Mouse (Mus musculus) layer of hippocampus, adult 2 months (tissue): ENCODE measurements around the gene Il10rb. TPM values are rescaled to one million over a fixed set of nuclear protein-coding genes. Genes with fewer than 3 reads are reported as not detected.
A peak's percentile ranks its signal among the peaks of the same experiment; 100 is the strongest.

ENCODE experiments used
- DNase-seq, 2 experiments: peaks; one replicate each; pipeline ENCODE4 v3.0.0; 2022; ENCODE audit warnings: low spot score in 2 of 2
- H3K27ac ChIP-seq: fragments of 200-600 bp; 2 replicates; pipeline ENCODE4 v1.8.1; 2022
- H3K4me3 ChIP-seq: fragments of 200-600 bp; 2 replicates; pipeline ENCODE4 v1.8.1; 2022; ENCODE audit warnings: mild to moderate bottlenecking
- CTCF ChIP-seq: fragments of 200-600 bp; conservative IDR thresholded peaks from 2 replicates; pipeline ENCODE4 v1.8.1; 2022; ENCODE audit warnings: antibody characterized with exemption, mild to moderate bottlenecking, moderate library complexity
- long read RNA-seq, 2 experiments: library from polyadenylated mRNA; stranded (forward); transcript quantifications; one replicate each; pipeline ENCODE4 v2.0.0; 2021; ENCODE audit warnings: borderline mapping rate in 2 of 2
- total RNA-seq, 2 experiments: library from RNA; stranded (reverse); gene quantifications; 2 replicates each; pipeline ENCODE4 v1.2.3; 2021

Il10rb gene
- 1 to 10 TPM; 8.6 to 9.0 TPM for total RNA-seq
- long read RNA-seq, experiment 1, transcript Il10rb-201 (7 exons, 1,850 nt), result major isoform, 8 of 11 reads
- long read RNA-seq, experiment 1, partial matches to known transcripts, result 1 of 11 reads
- long read RNA-seq, experiment 1, other reads (novel, unspliced or antisense), result 2 of 11 reads
- long read RNA-seq, experiment 2, transcript Il10rb-201 (7 exons, 1,850 nt), result major isoform, 21 of 23 reads
- long read RNA-seq, experiment 2, partial matches to known transcripts, result 0 of 23 reads
- long read RNA-seq, experiment 2, other reads (novel, unspliced or antisense), result 2 of 23 reads

DNA sequence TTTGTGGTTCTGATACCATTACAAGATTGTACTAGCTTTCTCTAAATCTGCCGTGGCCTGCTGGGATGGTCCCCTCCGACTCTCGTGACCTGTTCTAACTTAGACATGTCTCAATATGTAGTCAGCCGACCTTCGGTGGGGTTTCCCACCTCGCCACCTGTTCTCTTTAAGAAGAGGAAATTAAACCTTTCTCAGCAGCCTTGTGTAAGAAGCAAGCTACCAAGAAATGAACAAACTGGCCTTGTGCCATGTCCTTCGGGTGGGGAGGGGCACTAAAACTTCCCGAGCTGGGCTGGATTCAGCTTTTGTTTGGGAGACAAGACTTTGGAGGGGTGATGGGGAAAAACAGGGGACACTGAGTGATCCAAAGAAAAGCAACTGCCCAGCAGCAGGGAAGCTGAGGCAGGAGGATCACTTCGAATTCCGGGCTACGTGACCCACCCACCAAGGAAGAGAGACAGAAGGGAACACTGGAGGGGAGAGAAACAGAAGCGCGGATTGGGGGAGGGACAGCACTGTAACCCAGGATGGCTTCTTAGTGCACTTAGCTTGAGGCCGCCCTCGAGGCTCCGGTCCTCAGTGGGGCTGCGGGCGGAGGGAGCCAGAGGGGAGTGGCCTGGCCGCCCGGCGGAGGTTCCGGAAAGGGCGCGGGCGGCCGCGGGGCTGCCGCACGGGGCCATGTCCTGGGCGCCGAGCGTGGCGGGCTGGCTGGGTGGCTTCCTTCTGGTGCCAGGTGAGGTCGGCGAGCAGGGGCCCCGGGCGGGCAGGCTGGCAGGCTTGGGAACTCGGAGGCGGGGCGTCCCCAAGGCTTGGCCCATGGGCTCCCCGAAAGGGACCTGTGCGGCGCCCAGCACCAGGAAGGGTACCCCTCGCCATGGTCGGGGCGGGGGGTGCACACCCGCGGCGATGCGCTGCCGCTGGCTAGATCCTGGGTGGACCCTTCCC, at the start of gene Il10rb:
TSS of gene Il10rb (plus strand) at position 525 of the 945 bp plus-strand sequence.
- Histone ChIP-seq H3K4me3 (peak within 1 kb of the TSS; percentile 74), H3K27ac (peak within 1 kb of the TSS; percentile 91)
- no peak for TF ChIP-seq CTCF
- DNase-seq, result peak in 1 of 2 experiments; percentile 24

DNA sequence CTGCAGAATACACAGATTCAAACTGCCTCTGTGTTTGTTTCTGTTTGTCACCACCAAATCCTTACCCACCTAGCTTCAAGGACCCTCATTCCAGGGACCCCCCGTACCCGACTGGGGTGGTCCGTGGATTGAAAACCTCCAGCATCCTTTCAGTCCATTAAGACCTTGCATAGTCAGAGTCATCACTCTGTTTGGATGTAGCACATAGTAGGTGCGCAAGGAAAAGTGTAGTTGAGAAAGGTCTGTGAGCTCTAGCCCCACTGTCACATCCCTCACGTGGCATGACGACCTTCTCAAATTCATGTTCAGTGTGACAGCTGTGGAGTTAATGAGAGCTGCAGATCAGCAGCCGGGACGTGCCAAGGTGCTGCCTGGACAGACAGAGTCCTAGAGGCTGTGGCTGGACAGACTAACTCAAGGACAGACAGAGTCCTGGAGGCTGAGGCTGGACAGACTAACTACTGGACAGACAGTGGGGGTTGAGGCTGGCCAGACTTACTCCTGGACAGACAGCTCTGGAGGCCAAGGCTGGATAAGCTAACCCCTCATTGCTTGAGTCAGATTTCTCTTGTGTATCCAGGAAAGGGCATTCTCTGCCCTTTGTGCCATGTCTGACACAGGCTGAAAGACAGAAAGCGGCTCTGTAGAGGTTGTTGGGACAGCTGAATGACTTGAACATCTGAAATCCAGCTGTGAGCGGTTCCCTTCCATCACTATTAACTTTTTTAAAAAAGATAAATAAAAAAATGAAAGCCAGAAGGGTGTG, 49.0 kb upstream of the Il10rb start:
- no peak overlapping the region for H3K27ac ChIP-seq
- TF ChIP-seq CTCF, result no peak
- no peak overlapping the region for H3K4me3 ChIP-seq
- no peak for DNase-seq

GRCm38 (mm10) chr16:91357526-91357900, 48.5 kb upstream of the Il10rb start:
- no peak overlapping the region for H3K4me3 ChIP-seq
- no peak overlapping the region for H3K27ac ChIP-seq
- no peak for DNase-seq
- TF ChIP-seq CTCF, result no peak

GRCm38 (mm10) chr16:91358555-91358954, 47.4 kb upstream of the Il10rb start:
- H3K27ac ChIP-seq, result no peak overlapping the region
- peak; percentile 53 to 71 for DNase-seq
- TF ChIP-seq CTCF, result peak; percentile 82
- no peak overlapping the region for H3K4me3 ChIP-seq

DNA sequence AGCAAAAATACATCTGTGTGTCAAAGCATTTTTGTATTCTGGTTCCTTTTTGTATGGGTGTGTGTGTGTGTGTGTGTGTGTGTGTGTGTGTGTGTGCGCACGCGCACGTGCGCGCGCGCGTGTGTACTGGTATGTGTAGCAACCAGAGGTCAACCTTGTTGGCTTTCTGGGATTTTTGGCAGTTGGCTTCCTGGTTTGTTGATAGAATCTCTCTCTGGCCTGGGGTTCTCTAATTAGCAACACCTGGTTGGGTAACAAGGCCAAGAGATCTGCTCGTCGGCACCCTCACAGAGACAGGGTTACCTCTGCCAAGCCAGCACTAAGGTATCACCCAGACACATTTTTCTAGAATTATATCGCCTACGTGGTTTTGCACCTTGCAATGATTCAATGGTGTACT, 46.4 kb upstream of the Il10rb start:
- H3K4me3 ChIP-seq, result no peak overlapping the region
- H3K27ac ChIP-seq, result no peak overlapping the region
- DNase-seq, result no peak
- TF ChIP-seq CTCF, result no peak

- no peak overlapping the region for H3K27ac ChIP-seq
- H3K4me3 ChIP-seq, result no peak overlapping the region
- TF ChIP-seq CTCF, result no peak
- no peak for DNase-seq
These were observed 45.8 kb upstream of the Il10rb start for GRCm38 (mm10) chr16:91360162-91360561.

- no peak for TF ChIP-seq CTCF
- no peak for DNase-seq
These were observed 44.0 kb upstream of the Il10rb start for GRCm38 (mm10) chr16:91362006-91362405.

GRCm38 (mm10) chr16:91362616-91363272, 43.2 kb upstream of the Il10rb start:
- Histone ChIP-seq H3K4me3 (no peak overlapping the region), H3K27ac (peak overlapping the region; percentile 51; the same call in 1 of the 2 replicates)
- no peak for TF ChIP-seq CTCF
- DNase-seq, result no peak

More at GRCm38 (mm10) chr16:91362006-91362405, 44.0 kb upstream of the Il10rb start:
- Histone ChIP-seq H3K27ac (no peak overlapping the region), H3K4me3 (no peak overlapping the region)

DNA sequence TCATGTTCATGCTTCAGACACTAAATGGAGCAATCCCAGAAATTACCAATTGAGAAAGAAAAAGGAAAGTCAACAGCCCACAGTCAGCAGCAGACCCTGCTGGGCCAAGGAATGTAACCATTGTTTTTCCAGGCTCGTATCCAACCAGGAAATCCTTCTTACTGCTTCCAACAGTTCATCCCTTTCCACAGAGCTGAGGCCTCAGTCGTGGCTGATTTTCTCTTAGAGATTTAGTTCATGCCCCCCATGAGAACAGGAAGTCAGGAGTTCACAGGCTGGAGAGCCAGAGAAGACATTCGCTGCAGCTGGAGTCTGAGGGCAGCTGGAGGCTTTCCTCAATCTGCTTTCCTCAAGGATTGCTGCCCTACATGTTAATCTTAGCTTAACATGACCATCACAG, 42.5 kb upstream of the Il10rb start:
- no peak for TF ChIP-seq CTCF
- Histone ChIP-seq H3K4me3 (no peak overlapping the region), H3K27ac (peak overlapping the region; percentile 41; the same call in 1 of the 2 replicates)
- DNase-seq, result no peak

GRCm38 (mm10) chr16:91366567-91366966, 39.4 kb upstream of the Il10rb start:
- no peak for TF ChIP-seq CTCF
- DNase-seq, result no peak
- H3K27ac ChIP-seq, result no peak overlapping the region
- no peak overlapping the region for H3K4me3 ChIP-seq

DNA sequence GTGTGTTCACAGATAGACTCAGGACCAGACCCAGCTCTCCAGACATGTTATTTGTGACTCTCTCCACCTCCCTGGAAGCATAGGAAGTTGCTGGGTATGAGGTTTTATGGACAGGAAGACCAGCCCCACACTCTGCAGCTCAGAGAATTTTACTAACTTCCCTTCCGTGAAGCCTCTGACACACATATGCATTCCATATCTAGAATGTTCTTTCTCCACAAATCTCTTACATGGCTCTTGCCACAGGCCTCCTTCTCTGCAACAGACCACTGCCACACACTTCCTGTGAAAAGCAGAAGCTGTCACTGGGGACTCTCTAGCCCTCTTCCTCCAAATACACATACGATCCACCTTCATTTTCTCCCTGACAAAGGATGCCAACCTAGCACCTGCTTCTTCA, 38.9 kb upstream of the Il10rb start:
- no peak overlapping the region for H3K27ac ChIP-seq
- DNase-seq, result no peak
- TF ChIP-seq CTCF, result no peak
- no peak overlapping the region for H3K4me3 ChIP-seq
